Mouse (Mus musculus): Measurements from ENCODE around the gene Eva1c. TPM values are rescaled to one million over a fixed set of nuclear protein-coding genes. Genes with fewer than 3 reads are reported as not detected.
A peak's percentile ranks its signal among the peaks of the same experiment; 100 is the strongest.
"Not testable (repeated sequence)": the region's sequence is repeated elsewhere in the genome, so short reads cannot be mapped to it uniquely, and the experiment has no call there.

Eva1c gene
- not detected for polyA plus RNA-seq (2017; shearing (Covaris generic))

GRCm38 (mm10) chr16:90826457-90826856 lies at the start of gene Eva1c:
Eva1c (plus strand) TSS chr16:90826719.
- no peak for ATAC-seq

GRCm38 (mm10) chr16:90779783-90780182 lies 46.7 kb upstream of the Eva1c start:
- no peak for ATAC-seq

GRCm38 (mm10) chr16:90783302-90783701 lies 43.2 kb upstream of the Eva1c start:
- no peak for ATAC-seq

GRCm38 (mm10) chr16:90785257-90785656 lies 41.3 kb upstream of the Eva1c start:
- no peak for ATAC-seq

- no peak for ATAC-seq
These were observed 37.9 kb upstream of the Eva1c start for GRCm38 (mm10) chr16:90788580-90788979.

GRCm38 (mm10) chr16:90790946-90791345 lies 35.6 kb upstream of the Eva1c start:
- no peak for ATAC-seq

- no peak for ATAC-seq
These were observed 34.5 kb upstream of the Eva1c start for GRCm38 (mm10) chr16:90792066-90792465.

GRCm38 (mm10) chr16:90792500-90792899 lies 34.0 kb upstream of the Eva1c start:
- ATAC-seq: no peak

GRCm38 (mm10) chr16:90794708-90795107 lies 31.8 kb upstream of the Eva1c start:
- ATAC-seq: no peak

- ATAC-seq: no peak
These were observed 28.1 kb upstream of the Eva1c start for GRCm38 (mm10) chr16:90798446-90798845.

- no peak for ATAC-seq
These were observed 27.7 kb upstream of the Eva1c start for GRCm38 (mm10) chr16:90798848-90799247.

- ATAC-seq: no peak
These were observed 26.7 kb upstream of the Eva1c start for GRCm38 (mm10) chr16:90799840-90800239.

GRCm38 (mm10) chr16:90801251-90801650 lies 25.3 kb upstream of the Eva1c start:
- no peak for ATAC-seq

- no peak for ATAC-seq
These were observed 24.6 kb upstream of the Eva1c start for GRCm38 (mm10) chr16:90801928-90802327.

GRCm38 (mm10) chr16:90804466-90804865 lies 22.1 kb upstream of the Eva1c start:
- no peak for ATAC-seq

- peak; percentile 96 for ATAC-seq
These were observed 16.4 kb upstream of the Eva1c start, which contains the start of gene Urb1 for GRCm38 (mm10) chr16:90809975-90810715. Urb1 (minus strand) TSS chr16:90810413.

GRCm38 (mm10) chr16:90810716-90811256 lies 15.7 kb upstream of the Eva1c start:
- ATAC-seq: peak; percentile 0

- no peak for ATAC-seq
These were observed 14.4 kb upstream of the Eva1c start for GRCm38 (mm10) chr16:90812086-90812485.

GRCm38 (mm10) chr16:90820326-90820725 lies 6.2 kb upstream of the Eva1c start:
- no peak for ATAC-seq

- no peak for ATAC-seq
These were observed 5.3 kb upstream of the Eva1c start for GRCm38 (mm10) chr16:90821046-90821697.

- ATAC-seq: no peak
These were observed 4.1 kb upstream of the Eva1c start for GRCm38 (mm10) chr16:90822284-90822935.

- no peak for ATAC-seq
These were observed 3.5 kb upstream of the Eva1c start for GRCm38 (mm10) chr16:90822981-90823380.

- not testable (repeated sequence) for ATAC-seq
These were observed 2.5 kb upstream of the Eva1c start for GRCm38 (mm10) chr16:90823986-90824385.

Data from inflammation-experienced regulatory T-cells, adult 6 months (primary cell).